Mouse (Mus musculus) G1E-ER4 (cell line): ENCODE data around the gene Mlh3. TPM values are rescaled to one million over a fixed set of nuclear protein-coding genes. Genes with fewer than 3 reads are reported as not detected.

Experiments used
- GATA1 ChIP-seq: IDR thresholded peaks from one replicate; pipeline ENCODE4 v1.8.0; 2012; ENCODE audit warnings: low read length, inconsistent platforms
- polyA plus RNA-seq: library from polyadenylated mRNA; stranded (reverse); fragments of >175 nt; gene quantifications from 2 replicates; pipeline ENCODE4 v1.2.3, GENCODE M21; 2012

The Mlh3 gene
- polyA plus RNA-seq, 1 experiment: 0.84 TPM

DNA sequence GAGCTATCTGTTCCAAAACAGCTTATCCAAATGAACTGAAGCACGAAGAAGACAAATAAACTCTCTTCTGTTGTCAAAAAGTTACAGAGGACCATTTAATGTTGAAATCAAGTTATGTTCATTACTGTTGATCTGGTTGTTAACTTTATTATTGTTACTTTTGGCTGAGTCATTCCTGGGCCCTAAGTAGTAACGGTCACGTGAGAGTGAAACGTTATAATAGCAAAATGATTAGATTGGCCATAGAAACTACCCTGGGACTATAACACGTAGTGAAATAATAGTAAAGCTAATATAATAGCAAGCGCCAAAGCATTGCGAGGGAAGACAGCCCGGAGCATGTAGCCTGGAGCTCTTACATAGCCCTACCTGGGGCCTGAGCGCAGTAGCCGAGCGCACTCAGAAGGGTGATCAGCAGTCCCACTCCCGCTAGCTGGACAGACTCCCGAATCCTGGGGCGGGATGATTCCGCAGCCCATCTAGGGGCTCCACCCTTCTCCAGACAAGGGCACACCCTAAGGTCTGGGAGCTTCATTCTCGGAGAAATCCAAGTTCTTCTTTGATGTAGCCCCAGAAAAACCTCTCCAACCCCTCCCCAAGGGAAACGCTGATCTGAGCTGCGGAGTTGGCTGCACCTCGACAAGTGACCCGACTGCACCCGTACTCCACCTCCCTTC is 17.5 kb upstream of the Mlh3 start, which contains the start of gene Acyp1:
Acyp1 (minus strand) TSS at position 630 of the 677 bp plus-strand sequence.
- no peak for TF ChIP-seq GATA1

DNA sequence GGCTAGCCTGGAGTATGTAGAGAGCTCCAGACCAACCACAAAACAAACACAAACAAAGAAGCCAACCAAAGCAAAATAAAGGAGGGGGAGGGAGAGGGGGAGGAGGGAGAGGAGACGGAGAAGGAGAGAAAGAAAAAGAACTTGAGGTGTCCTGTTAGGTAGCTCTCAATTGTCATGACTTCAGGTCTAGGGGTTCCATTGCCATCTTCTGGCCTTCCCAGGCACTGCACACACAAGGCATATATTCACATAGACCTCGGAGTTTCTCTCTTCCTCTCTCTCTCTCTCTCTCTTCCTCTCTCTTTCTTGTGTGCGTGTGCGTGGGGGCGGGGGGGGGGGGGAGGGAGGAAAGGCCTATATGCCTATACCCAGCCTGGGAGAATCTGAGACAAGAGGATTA is 16.5 kb upstream of the Mlh3 start:
- TF ChIP-seq GATA1: no peak

DNA sequence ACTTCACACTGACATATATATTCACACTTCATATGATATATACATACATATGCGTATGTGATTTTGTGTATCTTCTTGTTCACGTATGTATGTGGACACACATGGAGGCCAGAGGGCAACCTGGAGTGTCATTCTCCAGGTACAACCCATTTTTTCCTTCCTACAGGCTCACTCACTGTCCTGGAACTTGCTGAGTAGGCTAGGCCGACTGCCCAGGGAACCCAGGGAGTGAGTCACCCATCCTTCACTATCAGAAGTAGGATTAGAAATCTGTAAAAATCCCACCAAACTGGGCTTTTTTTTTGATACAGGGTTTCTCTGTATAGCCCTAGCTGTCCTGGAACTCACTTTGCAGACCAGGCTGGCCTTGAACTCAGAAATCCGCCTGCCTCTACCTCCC is 14.6 kb upstream of the Mlh3 start:
- TF ChIP-seq GATA1: no peak

DNA sequence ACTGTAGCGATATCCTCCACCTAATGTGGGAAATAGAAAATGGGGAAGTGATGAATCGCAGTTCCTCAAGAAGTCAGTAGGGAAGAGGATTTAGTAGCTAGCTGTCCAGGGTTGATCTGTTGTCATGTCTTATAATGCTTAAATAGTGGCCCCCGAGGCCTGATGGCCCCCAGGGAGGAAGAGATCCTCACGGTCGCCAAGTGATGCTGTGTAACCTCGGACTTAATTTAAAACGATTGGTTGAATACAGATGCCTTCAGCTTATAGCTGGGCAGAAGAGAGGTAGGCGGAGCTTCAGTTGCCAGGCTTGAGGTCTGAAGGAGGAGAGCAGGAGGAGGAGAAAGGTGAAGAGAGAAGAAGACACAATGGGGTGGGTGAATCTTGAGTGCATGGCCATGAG is 13.9 kb upstream of the Mlh3 start:
- no peak for TF ChIP-seq GATA1

DNA sequence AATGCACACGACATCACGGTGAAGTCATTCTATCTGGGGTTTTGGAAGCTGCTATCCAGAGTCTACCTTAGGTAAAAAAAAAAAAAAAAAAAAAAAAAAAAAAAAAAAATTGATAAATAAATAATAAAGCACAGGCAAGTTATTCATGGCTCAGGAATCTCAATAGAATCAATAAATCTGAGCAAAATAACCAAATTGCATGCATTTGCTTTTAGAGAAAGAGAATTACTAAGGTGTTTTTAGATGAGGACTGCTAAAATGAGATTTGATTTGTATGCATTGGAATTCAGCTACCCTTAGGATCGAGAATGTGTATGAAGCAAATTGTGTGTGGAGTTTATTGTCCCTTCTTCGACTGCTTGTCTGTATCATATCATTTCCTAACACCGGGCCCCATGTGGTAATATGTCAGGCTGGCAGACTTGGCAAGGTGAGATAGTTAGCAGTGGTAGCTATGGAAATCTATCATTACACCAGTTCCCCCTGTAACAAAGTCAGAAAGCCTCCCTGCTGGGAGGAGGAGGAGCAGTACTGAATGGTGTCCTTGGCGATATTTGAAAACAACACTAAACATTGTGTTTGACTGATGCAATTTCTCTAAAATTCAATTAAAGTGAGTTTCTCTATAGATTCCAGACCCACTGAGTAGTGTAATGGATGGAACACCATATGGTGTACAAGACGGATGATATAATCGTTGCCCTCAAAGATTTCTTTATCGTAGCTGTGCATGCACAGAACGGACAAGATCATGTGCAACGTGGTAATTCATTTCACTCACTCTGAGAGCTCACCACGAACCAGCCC is 10.6 kb upstream of the Mlh3 start:
- TF ChIP-seq GATA1: no peak

DNA sequence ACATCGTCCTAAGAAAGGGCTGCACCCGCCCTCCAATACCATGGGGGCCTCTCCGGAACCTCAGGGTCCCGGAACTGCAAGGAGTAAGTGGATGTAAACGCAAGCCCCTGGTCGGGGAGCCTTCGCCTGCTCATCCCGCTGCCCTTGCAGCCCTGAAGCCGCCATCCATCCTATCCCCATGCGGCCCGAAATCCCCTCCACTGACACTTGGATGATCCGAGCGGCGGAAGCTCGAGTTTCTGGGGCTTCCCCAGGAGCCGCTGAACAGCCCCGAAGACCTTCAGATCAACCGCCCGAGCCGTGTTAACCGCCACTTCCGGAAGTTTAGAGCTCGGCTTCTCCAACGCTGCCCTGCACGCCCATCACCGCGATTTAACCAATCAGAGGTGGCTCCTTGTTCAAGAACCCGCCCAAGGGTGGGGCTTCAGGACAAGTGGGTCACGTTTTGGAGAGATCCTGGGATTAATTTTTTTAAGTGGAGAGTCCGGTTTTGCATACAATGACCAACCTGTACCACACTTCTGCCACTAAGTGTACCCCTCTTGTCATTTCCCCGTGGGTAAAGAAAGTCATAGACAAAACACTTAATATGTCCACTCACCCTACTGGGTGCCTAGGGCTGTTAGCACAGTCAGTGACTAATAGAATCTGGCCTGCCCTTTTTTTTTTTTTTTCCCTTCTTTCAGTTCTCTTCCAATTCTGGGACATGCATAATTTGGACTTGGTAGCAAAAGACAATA is 9.9 kb upstream of the Mlh3 start:
- TF ChIP-seq GATA1: no peak

DNA sequence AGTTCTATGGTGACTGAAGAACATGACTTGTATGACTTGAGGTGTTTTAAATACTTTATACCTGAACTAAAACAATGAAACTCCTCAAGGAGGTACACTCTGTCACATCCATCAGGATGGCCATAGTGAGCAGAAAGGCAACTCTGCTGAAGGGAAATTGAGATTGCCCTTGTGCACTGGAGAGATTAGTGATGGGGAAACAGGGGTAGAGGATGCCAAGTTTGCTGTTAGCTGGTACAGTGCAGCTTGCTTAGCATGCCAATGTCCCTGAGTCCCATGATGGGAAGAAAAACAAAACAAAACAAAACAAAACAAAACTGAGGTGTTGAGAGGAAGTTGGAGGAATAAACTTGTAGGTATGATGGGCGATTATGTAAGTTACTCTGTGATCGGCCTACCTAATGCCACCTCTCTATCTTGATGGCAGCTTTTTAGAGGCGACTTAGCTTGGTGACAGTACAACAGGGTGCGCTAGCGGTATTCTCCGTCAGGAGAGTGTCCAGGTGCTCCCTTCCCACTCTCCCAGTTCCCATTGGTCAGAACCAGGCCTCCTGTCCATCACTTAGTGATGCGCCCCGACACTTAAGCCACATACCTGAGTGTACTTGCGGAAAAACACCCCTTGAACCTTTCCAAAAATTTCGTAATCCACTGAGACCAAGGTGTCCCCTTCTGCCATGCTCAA is 9.1 kb upstream of the Mlh3 start:
- no peak for TF ChIP-seq GATA1

DNA sequence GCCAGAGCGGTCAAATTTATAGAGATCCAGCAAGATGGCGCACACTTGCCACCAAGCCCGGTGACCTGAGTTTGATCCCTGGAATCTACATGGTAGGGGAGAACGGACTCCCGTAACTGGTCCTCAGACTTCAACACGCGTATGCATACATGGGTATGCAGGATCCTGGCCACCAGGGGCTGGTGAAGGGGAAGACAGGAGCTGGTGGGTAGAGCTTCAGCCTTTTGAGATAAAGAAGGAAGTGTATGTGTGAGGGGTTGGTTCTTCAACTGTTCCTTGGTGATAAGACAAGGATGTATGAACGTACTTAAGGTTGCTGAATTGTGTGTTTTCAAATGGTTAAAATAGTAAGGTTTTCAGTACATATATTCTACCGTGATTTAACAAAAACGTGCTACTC is 8.5 kb upstream of the Mlh3 start:
- TF ChIP-seq GATA1: no peak

DNA sequence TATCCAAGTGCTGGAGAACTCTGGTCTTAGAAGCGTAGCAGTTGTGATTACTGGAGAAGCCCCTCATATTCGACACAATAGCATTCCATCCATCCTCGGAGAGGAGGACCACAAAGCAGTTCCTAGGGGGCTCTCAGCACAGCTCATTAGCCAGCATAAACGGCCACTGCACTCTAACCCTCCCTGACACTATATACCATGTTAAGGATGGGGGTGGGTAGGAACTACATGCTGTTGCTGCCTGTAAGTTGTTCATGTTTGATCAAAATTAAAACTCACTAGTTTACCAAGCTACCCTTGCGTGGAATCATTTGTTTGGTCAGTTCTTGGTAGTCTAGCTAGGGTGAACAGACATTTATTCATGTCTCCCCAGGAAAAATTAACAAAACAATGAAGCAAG is 5.9 kb upstream of the Mlh3 start:
- TF ChIP-seq GATA1: no peak

DNA sequence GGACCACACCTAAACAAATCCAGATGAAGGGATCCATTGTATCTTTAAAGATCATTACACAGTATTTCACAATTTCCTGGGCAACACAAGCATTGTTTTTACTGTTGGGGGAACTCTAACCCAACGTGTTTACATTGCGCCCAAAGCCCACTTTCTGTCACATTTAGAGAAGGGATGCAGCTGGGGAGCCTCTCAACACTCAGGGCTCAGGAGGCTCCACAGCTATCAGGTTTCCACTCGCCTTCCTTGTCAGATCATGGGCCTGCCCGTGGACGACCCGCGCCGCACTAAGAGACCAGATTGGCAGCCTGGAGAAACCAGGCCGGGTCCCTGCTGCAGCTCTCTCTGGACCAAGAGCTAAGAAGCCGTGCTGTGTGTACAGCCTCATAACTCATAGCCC is 3.1 kb upstream of the Mlh3 start:
- TF ChIP-seq GATA1: no peak

DNA sequence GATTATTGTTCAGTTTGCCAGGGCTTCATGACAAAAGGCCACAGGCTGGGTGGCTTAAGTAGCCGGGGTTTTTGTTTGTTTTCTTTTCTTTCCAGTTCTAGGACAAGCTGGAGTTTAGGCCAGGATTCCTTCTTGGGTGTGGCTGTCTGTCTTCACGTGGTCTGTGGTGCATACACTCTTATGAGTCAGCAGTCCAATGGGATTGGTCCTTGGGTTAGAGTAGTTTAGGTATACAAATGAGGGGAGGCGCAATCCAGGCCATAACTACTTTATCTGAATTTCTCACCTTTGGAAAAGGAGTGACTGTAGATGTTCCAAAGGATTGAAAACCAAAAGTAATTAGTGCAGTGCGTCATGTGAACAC is 1.4 kb upstream of the Mlh3 start:
- no peak for TF ChIP-seq GATA1

DNA sequence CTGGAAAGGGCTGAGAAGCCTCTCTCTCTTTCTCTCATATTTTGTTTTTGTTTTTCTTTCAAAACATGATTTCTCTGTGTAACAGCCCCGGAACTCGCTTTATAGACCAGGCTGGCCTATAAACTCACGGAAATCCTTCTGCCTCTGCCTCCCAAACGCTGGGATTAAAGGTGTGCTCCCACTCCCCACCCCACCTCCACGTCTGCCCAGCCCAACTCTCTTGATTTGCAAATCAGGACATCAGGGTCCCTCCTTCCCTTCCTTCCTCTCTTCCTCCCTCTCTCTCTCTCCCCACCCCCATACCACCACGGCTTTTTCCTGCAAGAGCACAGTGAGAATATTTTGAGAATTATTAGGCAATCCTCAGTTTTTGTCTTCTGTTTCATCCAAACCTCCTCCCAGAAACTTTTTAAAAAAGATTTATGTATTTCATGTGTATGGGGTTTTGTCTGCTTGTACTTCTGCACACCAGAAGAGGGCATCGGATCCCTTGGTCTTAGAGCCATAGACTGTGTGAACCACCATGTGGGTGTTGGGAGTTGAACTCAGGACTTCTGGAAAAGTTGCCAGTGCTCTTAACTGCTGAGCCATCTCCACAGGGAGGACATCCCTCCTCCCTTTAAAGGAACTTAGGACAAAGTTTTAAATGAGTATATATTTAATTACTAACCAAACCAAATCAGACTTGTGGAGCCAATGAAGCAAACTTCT is 888 bp upstream of the Mlh3 start:
- TF ChIP-seq GATA1: no peak

DNA sequence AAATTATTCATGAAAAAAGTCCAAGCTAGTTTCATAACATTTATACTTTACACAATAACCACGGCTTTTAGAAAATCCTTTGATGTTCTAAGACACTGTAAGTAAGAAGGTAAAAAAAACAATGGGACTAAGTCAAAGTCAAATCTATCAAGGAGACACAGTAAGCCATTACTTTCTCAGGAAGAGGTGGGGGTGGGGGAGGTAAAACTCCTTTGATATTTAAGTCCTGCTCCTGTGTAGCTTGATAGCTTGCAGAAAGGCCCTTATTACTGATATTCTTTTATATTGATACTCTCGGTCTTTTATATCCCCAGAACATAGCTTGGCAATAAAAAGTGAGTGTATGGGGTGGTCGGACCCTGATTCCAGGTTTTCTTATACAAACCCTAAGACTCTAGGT is 578 bp downstream of the Mlh3 start:
- no peak for TF ChIP-seq GATA1

DNA sequence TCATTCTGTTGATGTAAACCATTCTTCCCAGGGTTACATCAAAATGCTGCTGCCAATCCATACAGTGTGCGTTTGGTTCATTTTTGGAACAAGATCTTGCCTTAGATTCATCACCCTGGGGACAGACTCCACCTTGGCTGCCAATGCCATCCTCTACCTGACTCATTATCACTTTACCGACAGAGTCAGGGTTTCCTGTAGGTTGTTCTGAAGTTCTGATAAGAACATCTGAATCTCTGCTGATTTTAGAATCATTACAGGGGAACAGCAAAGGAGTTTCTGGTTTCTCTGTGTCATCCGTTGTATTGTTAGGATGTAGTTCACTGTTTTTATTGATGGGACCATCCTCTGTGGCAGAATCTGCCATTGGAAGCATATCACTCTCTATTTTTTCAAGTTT is 4.2 kb downstream of the Mlh3 start:
- TF ChIP-seq GATA1: no peak

DNA sequence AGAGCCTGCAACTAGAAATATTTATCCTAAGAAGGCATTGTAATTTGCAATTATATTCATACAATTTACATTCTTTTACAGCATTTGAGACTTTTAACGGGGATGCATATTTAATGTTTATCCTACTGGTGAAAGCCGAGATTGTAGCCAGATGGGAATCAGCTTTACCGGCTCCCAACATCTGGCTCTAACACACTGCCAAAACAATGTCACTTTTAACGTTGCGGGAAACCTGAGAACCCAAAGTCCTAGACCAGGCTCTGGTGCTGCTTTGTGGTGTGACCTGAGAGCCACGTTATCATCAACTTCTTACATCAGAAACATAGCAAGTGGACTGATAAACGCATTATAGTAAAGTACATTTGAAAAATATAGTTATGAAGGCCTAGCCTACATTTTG is 5.5 kb downstream of the Mlh3 start:
- TF ChIP-seq GATA1: no peak
